Mouse (Mus musculus): ENCODE data around the gene Adap2. TPM values are rescaled to one million over a fixed set of nuclear protein-coding genes. Genes with fewer than 3 reads are reported as not detected.

Gene Adap2
- polyA plus RNA-seq, 1 experiment, result 23.2 TPM

DNA sequence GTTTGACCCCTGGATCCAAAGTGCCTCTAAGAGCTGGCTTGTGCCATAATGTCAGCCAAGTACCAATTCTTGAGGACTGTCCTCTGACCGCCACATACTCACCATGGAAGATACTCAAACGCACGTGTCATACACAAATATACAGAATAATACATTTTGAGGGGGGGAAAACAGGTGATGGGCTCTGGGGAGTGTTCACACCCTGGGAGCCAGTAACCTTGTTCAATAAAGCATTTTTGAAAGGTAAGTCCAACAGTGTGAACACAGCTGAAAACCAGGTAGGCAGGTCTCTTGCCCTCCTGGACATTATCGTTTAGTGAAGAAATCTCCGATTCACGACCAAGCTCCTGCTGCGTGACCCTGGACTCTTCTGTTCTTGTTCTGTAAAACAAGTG, 54.6 kb downstream of the Adap2 start:
- 37% methylated on average over 7 of the region's 7 CpGs for WGBS
- H3K4me3 ChIP-seq (ENCODE audit: low read depth, low read length), result no peak overlapping the region
- no peaks in the 10 kb centered on the region for H3K4me1 ChIP-seq (ENCODE audit: control insufficient read depth, insufficient read depth, insufficient read length, low read length)
- H3K27me3 ChIP-seq (ENCODE audit: control insufficient read depth, insufficient read depth, low read length), result no peaks in the 10 kb centered on the region
- TF ChIP-seq CTCF (IDR thresholded peaks at IDR 0.05; ENCODE audit: extremely low read depth, insufficient read length, insufficient replicate concordance, low read depth, low read length) (no peak), POLR2A (IDR thresholded peaks at IDR 0.05; ENCODE audit: low read depth, low read length) (no peak)
- H3K27ac ChIP-seq (ENCODE audit: insufficient read depth, low read depth, low read length), result no peak overlapping the region
- no peaks in the 10 kb centered on the region for H3K36me3 ChIP-seq (ENCODE audit: control insufficient read depth, insufficient read depth, low read length)

DNA sequence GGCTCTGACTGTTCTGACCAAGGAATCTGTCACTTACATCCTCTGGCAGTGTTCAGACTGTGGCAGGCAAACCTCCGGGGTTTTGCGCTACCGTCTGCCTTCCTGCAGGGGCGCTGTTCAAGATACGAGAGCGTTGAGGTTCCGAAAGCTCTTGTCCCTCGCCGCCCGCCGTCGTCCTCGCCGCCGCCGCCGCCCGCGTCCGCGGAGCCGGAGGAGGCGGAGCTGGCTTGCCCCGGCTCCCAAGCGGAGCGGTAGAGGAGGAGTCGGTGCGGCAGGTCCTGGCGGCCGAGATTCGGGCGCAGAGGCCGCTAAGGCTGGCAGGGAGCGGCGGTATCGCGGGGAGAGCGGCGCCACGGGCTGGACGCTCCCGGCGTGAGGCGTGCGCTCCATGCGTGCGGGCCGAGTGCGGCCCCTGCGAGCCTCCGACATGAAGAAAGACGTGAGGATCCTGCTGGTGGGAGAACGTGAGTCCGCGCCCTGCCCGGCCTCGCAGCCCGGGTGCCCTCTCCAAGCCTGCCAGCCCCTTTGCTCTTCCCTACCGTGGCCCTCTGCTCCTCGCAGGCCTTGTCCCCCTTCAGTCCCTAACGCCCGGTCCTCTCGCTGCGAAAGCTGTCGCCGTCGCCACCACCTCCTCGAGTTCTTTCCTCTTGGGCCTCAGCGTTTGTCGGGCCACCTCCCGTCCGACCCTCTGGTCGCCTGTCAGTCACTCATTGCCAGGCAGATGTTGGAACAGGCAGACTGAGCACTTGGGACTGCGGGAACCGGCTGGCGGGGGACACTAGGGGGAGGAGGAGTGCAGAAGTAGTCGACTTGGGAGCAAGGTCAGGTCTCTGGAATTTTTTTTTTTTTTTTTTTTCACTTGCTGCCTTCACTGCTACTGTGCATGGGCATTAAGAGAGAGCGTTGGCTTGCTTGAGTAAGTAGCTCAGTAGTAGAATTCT, 55.2 kb downstream of the Adap2 start, which contains the start of gene Rhot1:
TSS of gene Rhot1 (plus strand) at position 160 of the 941 bp plus-strand sequence.
- H3K4me3 ChIP-seq (ENCODE audit: low read depth, low read length), result peak within 1 kb of the TSS; percentile 74
- H3K36me3 ChIP-seq (ENCODE audit: control insufficient read depth, insufficient read depth, low read length), result peaks cover 3% of the 10 kb centered on the region
- no peaks in the 10 kb centered on the region for H3K27me3 ChIP-seq (ENCODE audit: control insufficient read depth, insufficient read depth, low read length)
- TF ChIP-seq POLR2A (IDR thresholded peaks at IDR 0.05; ENCODE audit: low read depth, low read length), result peak; percentile 70
- peak; percentile 84 for TF ChIP-seq CTCF (IDR thresholded peaks at IDR 0.05; ENCODE audit: extremely low read depth, insufficient read length, insufficient replicate concordance, low read depth, low read length)
- H3K4me1 ChIP-seq (ENCODE audit: control insufficient read depth, insufficient read depth, insufficient read length, low read length), result no peaks in the 10 kb centered on the region
- peak within 1 kb of the TSS; percentile 83 for H3K27ac ChIP-seq (ENCODE audit: insufficient read depth, low read depth, low read length)
- WGBS, result under 1% methylated on average over 78 of the region's 78 CpGs

DNA sequence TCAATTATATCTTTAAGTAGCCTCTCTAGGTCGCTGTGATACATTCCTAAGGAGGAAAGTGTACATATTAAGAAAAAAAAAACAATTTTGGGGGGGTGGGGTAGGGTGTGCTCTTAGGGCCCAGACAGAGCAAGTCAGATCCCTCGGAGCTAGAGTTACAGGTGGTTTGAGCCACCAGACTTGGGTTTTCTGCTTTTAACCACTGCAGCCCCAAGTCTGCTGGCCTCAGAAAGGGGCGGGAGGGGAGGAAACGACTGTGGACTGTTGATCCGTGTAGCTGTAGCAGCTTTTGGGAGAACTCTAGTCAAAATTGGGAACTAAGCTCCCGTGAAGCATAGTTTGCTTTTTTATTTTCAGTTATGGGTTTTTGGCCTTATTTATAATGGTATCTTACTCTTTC, 56.4 kb downstream of the Adap2 start:
- Histone ChIP-seq H3K27me3 (ENCODE audit: control insufficient read depth, insufficient read depth, low read length) (no peaks in the 10 kb centered on the region), H3K27ac (ENCODE audit: insufficient read depth, low read depth, low read length) (no peak overlapping the region), H3K36me3 (ENCODE audit: control insufficient read depth, insufficient read depth, low read length) (peaks cover 5% of the 10 kb centered on the region), H3K4me1 (ENCODE audit: control insufficient read depth, insufficient read depth, insufficient read length, low read length) (no peaks in the 10 kb centered on the region), H3K4me3 (ENCODE audit: low read depth, low read length) (peak overlapping the region; percentile 10; the same call in 1 of the 2 replicates)
- no peak for TF ChIP-seq POLR2A (IDR thresholded peaks at IDR 0.05; ENCODE audit: low read depth, low read length)
- no peak for TF ChIP-seq CTCF (IDR thresholded peaks at IDR 0.05; ENCODE audit: extremely low read depth, insufficient read length, insufficient replicate concordance, low read depth, low read length)
- WGBS, result 20% methylated on average over 6 of the region's 6 CpGs

DNA sequence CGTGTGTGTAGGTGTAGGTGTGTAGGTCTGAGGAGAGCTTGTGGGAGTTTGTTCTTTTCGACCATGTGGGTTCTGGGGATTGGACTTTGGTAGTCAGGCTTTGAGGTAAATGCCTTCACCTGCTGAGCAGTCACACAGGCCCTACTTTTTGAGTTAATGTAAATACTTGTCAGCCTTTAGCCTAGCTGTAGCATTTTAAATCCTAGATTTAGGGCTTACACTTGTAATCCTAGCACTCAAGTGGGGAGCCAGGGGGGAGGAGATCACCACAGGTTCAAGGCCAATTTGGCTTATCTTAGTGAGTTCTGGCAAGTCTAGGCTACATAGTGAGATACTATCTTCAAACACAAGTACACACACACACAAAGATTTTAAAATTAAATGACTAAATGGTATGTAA, 58.4 kb downstream of the Adap2 start:
- Histone ChIP-seq H3K27me3 (ENCODE audit: control insufficient read depth, insufficient read depth, low read length) (no peaks in the 10 kb centered on the region), H3K4me1 (ENCODE audit: control insufficient read depth, insufficient read depth, insufficient read length, low read length) (no peaks in the 10 kb centered on the region), H3K4me3 (ENCODE audit: low read depth, low read length) (no peak overlapping the region), H3K36me3 (ENCODE audit: control insufficient read depth, insufficient read depth, low read length) (peaks cover 7% of the 10 kb centered on the region), H3K27ac (ENCODE audit: insufficient read depth, low read depth, low read length) (no peak overlapping the region)
- 70% methylated on average over 2 of the region's 2 CpGs for WGBS
- TF ChIP-seq CTCF (IDR thresholded peaks at IDR 0.05; ENCODE audit: extremely low read depth, insufficient read length, insufficient replicate concordance, low read depth, low read length) (no peak), POLR2A (IDR thresholded peaks at IDR 0.05; ENCODE audit: low read depth, low read length) (no peak)

DNA sequence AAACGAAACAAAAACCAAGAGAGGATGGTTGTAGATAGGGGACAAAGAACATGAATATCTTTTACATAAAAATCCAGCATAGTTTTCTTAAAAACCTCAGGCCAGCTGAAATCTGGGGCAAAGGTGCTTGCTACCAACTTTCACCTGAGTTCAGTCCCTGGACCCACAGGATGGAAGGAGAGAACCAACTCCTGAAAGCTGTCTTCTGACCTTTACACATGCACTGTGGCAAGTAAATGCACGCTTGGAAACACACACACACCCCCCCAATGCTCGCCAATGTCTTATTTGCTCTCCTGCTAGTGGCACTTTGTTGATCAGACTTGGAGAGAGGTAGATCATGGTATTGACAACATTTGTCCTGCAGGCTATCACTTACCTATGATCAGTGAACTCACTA, 61.4 kb downstream of the Adap2 start:
- 67% methylated on average over 3 of the region's 3 CpGs for WGBS
- no peaks in the 10 kb centered on the region for H3K4me1 ChIP-seq (ENCODE audit: control insufficient read depth, insufficient read depth, insufficient read length, low read length)
- no peak overlapping the region for H3K27ac ChIP-seq (ENCODE audit: insufficient read depth, low read depth, low read length)
- peaks cover 9% of the 10 kb centered on the region for H3K36me3 ChIP-seq (ENCODE audit: control insufficient read depth, insufficient read depth, low read length)
- no peak overlapping the region for H3K4me3 ChIP-seq (ENCODE audit: low read depth, low read length)
- TF ChIP-seq POLR2A (IDR thresholded peaks at IDR 0.05; ENCODE audit: low read depth, low read length), result no peak
- H3K27me3 ChIP-seq (ENCODE audit: control insufficient read depth, insufficient read depth, low read length), result no peaks in the 10 kb centered on the region

DNA sequence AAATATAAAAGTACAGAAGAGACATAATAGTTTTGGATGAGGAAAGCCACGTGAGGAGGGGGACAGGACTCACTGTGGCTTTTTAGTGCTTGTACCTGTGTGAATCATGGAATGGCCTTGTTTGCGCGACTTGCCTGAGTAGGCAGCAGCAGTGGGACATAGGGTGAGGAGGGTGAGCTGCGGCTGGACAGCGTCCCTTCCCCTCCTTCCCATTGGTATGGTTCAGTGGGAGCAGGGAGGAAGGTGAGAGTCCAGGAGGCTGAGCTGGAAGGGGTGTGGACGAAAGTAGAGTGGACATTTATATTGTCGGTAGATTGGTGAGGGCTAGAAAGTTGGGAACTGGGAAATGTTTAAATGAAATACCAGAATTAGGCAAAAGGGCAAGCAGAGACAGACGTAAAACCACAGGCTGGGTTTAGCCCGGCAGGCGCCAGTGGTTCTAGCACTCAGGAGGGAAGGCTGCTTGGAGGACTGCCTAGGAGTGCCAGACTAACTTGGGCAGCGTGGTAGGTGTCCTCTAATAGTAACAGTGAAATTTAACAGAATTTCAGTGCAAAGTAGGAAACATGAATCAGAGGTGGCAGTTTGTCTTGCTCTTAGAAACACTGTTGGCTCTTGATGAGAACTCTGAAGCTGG, 64.9 kb downstream of the Adap2 start:
- Histone ChIP-seq H3K27ac (ENCODE audit: insufficient read depth, low read depth, low read length) (no peak overlapping the region), H3K36me3 (ENCODE audit: control insufficient read depth, insufficient read depth, low read length) (peaks cover 16% of the 10 kb centered on the region), H3K4me3 (ENCODE audit: low read depth, low read length) (no peak overlapping the region), H3K27me3 (ENCODE audit: control insufficient read depth, insufficient read depth, low read length) (no peaks in the 10 kb centered on the region), H3K4me1 (ENCODE audit: control insufficient read depth, insufficient read depth, insufficient read length, low read length) (no peaks in the 10 kb centered on the region)
- TF ChIP-seq CTCF (IDR thresholded peaks at IDR 0.05; ENCODE audit: extremely low read depth, insufficient read length, insufficient replicate concordance, low read depth, low read length) (no peak), POLR2A (IDR thresholded peaks at IDR 0.05; ENCODE audit: low read depth, low read length) (no peak)
- WGBS, result 83% methylated on average over 11 of the region's 11 CpGs

Other genes with a start within 250 kb of the Adap2 start
- 0.52 and 0.96 TPM in 2 replicates for gene Utp6, start 191.7 kb upstream of the Adap2 start, polyA plus RNA-seq (2012; rRNA removed)
- gene Suz12, start 161.0 kb upstream of the Adap2 start, polyA plus RNA-seq (2012; rRNA removed), result 0.93 and 2.0 TPM in 2 replicates
- gene Crlf3, start 73.1 kb upstream of the Adap2 start, polyA plus RNA-seq (2012; rRNA removed), result 3.7 and 9.4 TPM in 2 replicates
- 0.10 and 0.18 TPM in 2 replicates for gene Atad5, start 64.7 kb upstream of the Adap2 start, polyA plus RNA-seq (2012; rRNA removed)
- 0.60 and 1.1 TPM in 2 replicates for gene Tefm, start 11.9 kb upstream of the Adap2 start, polyA plus RNA-seq (2012; rRNA removed)
- gene Rnf135, start 29.7 kb downstream of the Adap2 start, polyA plus RNA-seq (2012; rRNA removed), result 4.3 and 5.9 TPM in 2 replicates
- gene Rhot1, start 54.9 kb downstream of the Adap2 start, polyA plus RNA-seq (2012; rRNA removed), result 1.8 and 3.0 TPM in 2 replicates
- gene Rhbdl3, start 146.8 kb downstream of the Adap2 start, polyA plus RNA-seq (2012; rRNA removed), result 1.1 and 1.5 TPM in 2 replicates
- 0.90 and 1.6 TPM in 2 replicates for gene 5730455P16Rik, start 223.9 kb downstream of the Adap2 start, polyA plus RNA-seq (2012; rRNA removed)
- 28.6 and 54.4 TPM in 2 replicates for gene Zfp207, start 229.2 kb downstream of the Adap2 start, polyA plus RNA-seq (2012; rRNA removed)

Data from small intestine, adult 2 months (tissue).